Mouse (Mus musculus): ENCODE results near the gene Pex10.

GRCm38 (mm10) chr4:155084351-155084750 lies 17.5 kb downstream of the Pex10 start:
- TF ChIP-seq HCFC1 (IDR thresholded peaks at IDR 0.05; ENCODE audit: low read depth, low read length) (no peak), MAX (IDR thresholded peaks at IDR 0.05; ENCODE audit: low read length) (no peak), RCOR1 (conservative IDR thresholded peaks at IDR 0.05; ENCODE audit: low read depth, low read length) (no peak), EP300 (IDR thresholded peaks at IDR 0.05; ENCODE audit: low read length) (no peak), USF1 (IDR thresholded peaks at IDR 0.05; ENCODE audit: low read depth, low read length) (no peak), CHD1 (IDR thresholded peaks at IDR 0.05; ENCODE audit: low read depth, low read length) (no peak)
